Mouse (Mus musculus) induced T-regulatory cell, adult 2 months (primary cell): ENCODE measurements around the gene Ano1.

Experiments
- DNase-seq: peaks from one replicate; pipeline ENCODE4 v3.0.0-alpha.2; 2012; ENCODE audit warnings: low read depth

Ano1 gene

GRCm38 (mm10) chr7:144582284-144582980, 169.3 kb downstream of the Ano1 start, which contains the start of gene Fadd:
Gene Fadd (minus strand): TSS chr7:144582463.
- DNase-seq, result peak; percentile 97

- peak; percentile 94 for DNase-seq
Observed at GRCm38 (mm10) chr7:144581559-144582283, 170.1 kb downstream of the Ano1 start.

- DNase-seq, result no peak
Observed at GRCm38 (mm10) chr7:144577876-144578275, 173.9 kb downstream of the Ano1 start.

GRCm38 (mm10) chr7:144572234-144572633, 179.5 kb downstream of the Ano1 start:
- DNase-seq, result no peak

GRCm38 (mm10) chr7:144571598-144571997, 180.2 kb downstream of the Ano1 start:
- DNase-seq, result no peak

- DNase-seq, result no peak
Observed at GRCm38 (mm10) chr7:144569428-144569827, 182.3 kb downstream of the Ano1 start.

GRCm38 (mm10) chr7:144568091-144568490, 183.7 kb downstream of the Ano1 start:
- no peak for DNase-seq

GRCm38 (mm10) chr7:144566921-144567682, 184.7 kb downstream of the Ano1 start:
- no peak for DNase-seq

- DNase-seq, result no peak
Observed at GRCm38 (mm10) chr7:144563456-144564155, 188.2 kb downstream of the Ano1 start.

- DNase-seq, result no peak
Observed at GRCm38 (mm10) chr7:144562016-144562415, 189.8 kb downstream of the Ano1 start.

- DNase-seq, result peak; percentile 70
Observed at GRCm38 (mm10) chr7:144560594-144560993, 191.2 kb downstream of the Ano1 start.

- no peak for DNase-seq
Observed at GRCm38 (mm10) chr7:144558552-144558951, 193.2 kb downstream of the Ano1 start.

GRCm38 (mm10) chr7:144554123-144554472, 197.7 kb downstream of the Ano1 start:
- DNase-seq, result no peak

- peak; percentile 99 for DNase-seq
Observed at GRCm38 (mm10) chr7:144553237-144554122, 198.3 kb downstream of the Ano1 start, which contains the start of gene Ppfia1. Gene Ppfia1 (minus strand): TSS chr7:144553729.

- DNase-seq, result no peak
Observed at GRCm38 (mm10) chr7:144552274-144552673, 199.5 kb downstream of the Ano1 start.

- no peak for DNase-seq
Observed at GRCm38 (mm10) chr7:144550811-144551210, 201.0 kb downstream of the Ano1 start.

- no peak for DNase-seq
Observed at GRCm38 (mm10) chr7:144549904-144550566, 201.7 kb downstream of the Ano1 start.

GRCm38 (mm10) chr7:144545231-144545630, 206.5 kb downstream of the Ano1 start:
- no peak for DNase-seq

GRCm38 (mm10) chr7:144541351-144541750, 210.4 kb downstream of the Ano1 start:
- DNase-seq, result no peak

- no peak for DNase-seq
Observed at GRCm38 (mm10) chr7:144539146-144539545, 212.6 kb downstream of the Ano1 start.
